Mouse (Mus musculus): ENCODE data around the gene Capzb. TPM values are rescaled to one million over a fixed set of nuclear protein-coding genes. Genes with fewer than 3 reads are reported as not detected.

The Capzb gene
- total and polyA plus RNA-seq, 3 experiments: 86.4 to 388 (median 160) TPM

DNA sequence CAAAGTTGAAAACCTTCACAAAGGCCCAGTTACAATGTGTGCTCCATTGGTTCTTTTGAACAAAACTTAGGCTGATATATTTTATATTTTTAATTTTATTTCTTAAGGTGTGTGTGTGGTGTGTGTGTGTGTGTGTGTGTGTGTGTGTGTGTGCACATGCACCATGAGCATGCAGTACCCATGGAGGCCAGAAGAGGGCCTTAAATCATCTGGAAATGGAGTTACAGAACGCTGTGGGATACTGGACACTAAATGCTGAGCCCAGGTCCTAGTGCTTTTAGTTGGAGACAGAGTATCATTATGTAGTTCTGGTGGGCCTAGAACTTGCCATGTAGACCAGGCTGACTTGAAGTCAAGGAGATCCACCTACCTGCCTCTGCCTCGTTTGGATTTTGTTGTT is 13.5 kb upstream of the Capzb start:
- no peak for TF ChIP-seq POLR2AphosphoS2 (IDR thresholded peaks at IDR 0.05; ENCODE audit: low read depth, low read length)
- no peak for TF ChIP-seq CTCF (conservative IDR thresholded peaks at IDR 0.05 in 1 of 2, IDR thresholded peaks at IDR 0.05 in 1 of 2; ENCODE audit: low read depth in 2 of 2, low read length in 2 of 2)
- no peak for TF ChIP-seq USF2 (conservative IDR thresholded peaks at IDR 0.05; ENCODE audit: low read depth, low read length)
- no peak for TF ChIP-seq JUND (conservative IDR thresholded peaks at IDR 0.05; ENCODE audit: low read depth, low read length)
- no peak for TF ChIP-seq ELF1 (IDR thresholded peaks at IDR 0.05; ENCODE audit: low read depth, low read length)
- no peak for TF ChIP-seq EP300 (IDR thresholded peaks at IDR 0.05; ENCODE audit: low read length)
- dilution Hi-C loops (cut with MboI; ENCODE audit: extremely low pct_ligation_motif_present, extremely low pct_unique_long_range_greater_than_20kb, low sequenced_read_pairs): no loop called here
- no peaks in the 10 kb centered on the region for H3K4me1 ChIP-seq (ENCODE audit: control insufficient read depth in 1 of 2, insufficient read depth in 2 of 2)

DNA sequence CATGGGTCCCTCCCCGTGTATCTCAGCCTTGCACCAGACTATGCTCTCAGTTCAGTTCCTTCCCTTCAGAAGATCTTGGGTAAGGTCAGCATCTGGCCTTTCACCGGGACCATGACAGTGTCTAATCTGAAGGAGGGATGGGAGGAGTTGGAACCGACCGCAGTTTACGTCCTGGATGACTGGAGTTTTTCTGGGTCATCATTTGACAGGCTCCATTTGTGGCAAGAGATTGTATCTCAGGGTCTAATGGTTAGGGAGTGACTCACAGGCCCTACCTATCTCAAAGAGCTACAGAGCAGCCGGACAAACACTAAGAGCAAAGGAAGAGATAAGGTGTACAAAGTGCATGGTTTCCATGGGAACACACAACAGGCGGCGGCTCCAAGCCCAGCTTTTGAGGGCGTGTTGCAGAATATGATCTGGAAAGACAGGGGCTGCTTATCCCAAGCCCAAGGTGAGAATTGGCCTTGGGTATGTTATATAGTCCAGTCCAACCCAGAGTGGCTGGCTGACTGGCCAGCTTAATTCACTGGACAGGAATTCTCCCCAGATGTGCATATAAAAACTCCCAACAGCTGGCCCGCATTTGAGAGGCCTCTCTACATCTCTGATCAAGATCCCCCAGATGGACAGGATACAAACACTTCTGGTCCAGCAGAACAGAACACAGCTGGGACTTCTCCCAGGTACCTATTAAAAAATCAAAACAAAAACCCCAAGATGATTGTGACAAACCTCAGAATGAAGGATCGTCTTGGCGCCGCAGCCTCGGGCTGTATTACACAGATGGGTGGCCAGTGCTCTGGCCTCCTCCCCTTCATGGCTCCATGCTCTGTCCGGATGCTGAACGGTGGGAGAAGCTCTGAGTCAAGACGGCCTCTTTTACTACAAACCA is 12.7 kb upstream of the Capzb start:
- no peak for TF ChIP-seq BHLHE40 (IDR thresholded peaks at IDR 0.05; ENCODE audit: low read depth, low read length)
- TF ChIP-seq ETS1 (conservative IDR thresholded peaks at IDR 0.05; ENCODE audit: low read depth, low read length): no peak
- TF ChIP-seq TCF12 (IDR thresholded peaks at IDR 0.05; ENCODE audit: low read depth, low read length): no peak
- no peaks in the 10 kb centered on the region for H3K79me2 ChIP-seq (replicated peaks; ENCODE audit: control insufficient read depth, extremely low read depth, insufficient read depth, poor library complexity, severe bottlenecking)
- H3K4me3 ChIP-seq (replicated peaks in 1 of 3; ENCODE audit: low read depth in 2 of 3, low read length in 2 of 3, poor library complexity in 1 of 3): no peak overlapping the region
- H3K4me2 ChIP-seq (ENCODE audit: insufficient read depth, low read depth, poor library complexity, severe bottlenecking): no peak overlapping the region
- H3K36me3 ChIP-seq (replicated peaks in 1 of 2; ENCODE audit: control insufficient read depth in 1 of 2, insufficient read depth in 1 of 2, low read length in 1 of 2): no peaks in the 10 kb centered on the region
- dilution Hi-C loops (cut with MboI; ENCODE audit: extremely low pct_ligation_motif_present, extremely low pct_unique_long_range_greater_than_20kb, low sequenced_read_pairs): no loop called here
- no peaks in the 10 kb centered on the region for H3K4me1 ChIP-seq (ENCODE audit: control insufficient read depth in 1 of 2, insufficient read depth in 2 of 2)
- no peak overlapping the region for H3K27ac ChIP-seq (ENCODE audit: insufficient read depth, low read depth)
- no peak for DNase-seq (ENCODE audit: extremely low read depth)
- no peaks in the 10 kb centered on the region for H3K27me3 ChIP-seq (replicated peaks)
- in situ Hi-C loops (cut with MboI; ENCODE audit: low pct_ligation_motif_present, low pct_unique_long_range_greater_than_20kb, low sequenced_read_pairs): no loop called here
- peaks cover 14% of the 10 kb centered on the region for H3K9me3 ChIP-seq (replicated peaks; ENCODE audit: low read length)
- H3K9ac ChIP-seq (ENCODE audit: insufficient read depth, low read depth): no peak overlapping the region

More for the DNA sequence above, 13.5 kb upstream of the Capzb start:
- H3K27ac ChIP-seq (ENCODE audit: insufficient read depth, low read depth): no peak overlapping the region
- H3K9me3 ChIP-seq (replicated peaks; ENCODE audit: low read length): peaks cover 14% of the 10 kb centered on the region
- no peak overlapping the region for H3K4me2 ChIP-seq (ENCODE audit: insufficient read depth, low read depth, poor library complexity, severe bottlenecking)
- H3K9ac ChIP-seq (ENCODE audit: insufficient read depth, low read depth): no peak overlapping the region
- H3K27me3 ChIP-seq (replicated peaks): no peaks in the 10 kb centered on the region
- H3K4me3 ChIP-seq (replicated peaks in 1 of 3; ENCODE audit: low read depth in 2 of 3, low read length in 2 of 3, poor library complexity in 1 of 3): no peak overlapping the region
- H3K79me2 ChIP-seq (replicated peaks; ENCODE audit: control insufficient read depth, extremely low read depth, insufficient read depth, poor library complexity, severe bottlenecking): no peaks in the 10 kb centered on the region
- in situ Hi-C loops (cut with MboI; ENCODE audit: low pct_ligation_motif_present, low pct_unique_long_range_greater_than_20kb, low sequenced_read_pairs): no loop called here
- H3K36me3 ChIP-seq (replicated peaks in 1 of 2; ENCODE audit: control insufficient read depth in 1 of 2, insufficient read depth in 1 of 2, low read length in 1 of 2): no peaks in the 10 kb centered on the region
- DNase-seq (ENCODE audit: extremely low read depth): no peak

DNA sequence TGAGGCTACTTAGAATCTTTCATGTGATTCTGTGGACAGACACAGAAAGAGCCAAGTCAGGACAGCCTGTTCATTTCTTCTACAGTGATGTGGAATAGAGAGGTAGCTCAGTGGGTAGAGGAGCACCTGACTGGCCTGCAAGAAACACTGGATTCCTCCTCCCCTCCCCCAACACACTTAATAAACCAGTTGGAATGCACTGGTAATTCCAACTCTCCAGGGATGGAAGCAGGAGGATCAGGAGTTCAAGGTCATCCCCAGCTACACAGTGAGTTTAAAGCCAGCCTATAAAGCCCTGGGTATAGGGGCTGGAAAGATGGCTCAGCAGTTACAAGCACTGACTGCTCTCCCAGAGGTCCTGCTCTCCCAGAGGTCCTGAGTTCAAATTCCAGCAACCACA is 10.2 kb upstream of the Capzb start:
- Histone ChIP-seq H3K9me3 (replicated peaks; ENCODE audit: low read length) (peaks cover 14% of the 10 kb centered on the region), H3K36me3 (replicated peaks in 1 of 2; ENCODE audit: control insufficient read depth in 1 of 2, insufficient read depth in 1 of 2, low read length in 1 of 2) (no peaks in the 10 kb centered on the region), H3K4me1 (ENCODE audit: control insufficient read depth in 1 of 2, insufficient read depth in 2 of 2) (no peaks in the 10 kb centered on the region), H3K4me2 (ENCODE audit: insufficient read depth, low read depth, poor library complexity, severe bottlenecking) (no peak overlapping the region), H3K9ac (ENCODE audit: insufficient read depth, low read depth) (no peak overlapping the region), H3K27ac (ENCODE audit: insufficient read depth, low read depth) (no peak overlapping the region), H3K27me3 (replicated peaks) (no peaks in the 10 kb centered on the region), H3K79me2 (replicated peaks; ENCODE audit: control insufficient read depth, extremely low read depth, insufficient read depth, poor library complexity, severe bottlenecking) (no peaks in the 10 kb centered on the region), H3K4me3 (replicated peaks in 1 of 3; ENCODE audit: low read depth in 2 of 3, low read length in 2 of 3, poor library complexity in 1 of 3) (no peak overlapping the region)
- in situ Hi-C loops (cut with MboI; ENCODE audit: low pct_ligation_motif_present, low pct_unique_long_range_greater_than_20kb, low sequenced_read_pairs) (no loop called here), dilution Hi-C loops (cut with MboI; ENCODE audit: extremely low pct_ligation_motif_present, extremely low pct_unique_long_range_greater_than_20kb, low sequenced_read_pairs) (no loop called here)
- no peak for DNase-seq (ENCODE audit: extremely low read depth)
- TF ChIP-seq MAX (IDR thresholded peaks at IDR 0.05; ENCODE audit: low read length) (no peak), USF2 (conservative IDR thresholded peaks at IDR 0.05; ENCODE audit: low read depth, low read length) (no peak), ZC3H11A (IDR thresholded peaks at IDR 0.05; ENCODE audit: low read depth, low read length) (no peak), JUN (IDR thresholded peaks at IDR 0.05; ENCODE audit: insufficient read depth, low read depth, low read length) (no peak), MAZ (IDR thresholded peaks at IDR 0.05; ENCODE audit: low read depth, low read length) (no peak), ZKSCAN1 (IDR thresholded peaks at IDR 0.05; ENCODE audit: borderline replicate concordance, low read depth, low read length) (no peak), RCOR1 (conservative IDR thresholded peaks at IDR 0.05; ENCODE audit: low read depth, low read length) (no peak), SIN3A (IDR thresholded peaks at IDR 0.05; ENCODE audit: low read length) (no peak), NELFE (IDR thresholded peaks at IDR 0.05; ENCODE audit: low read depth, low read length) (no peak), MYC (IDR thresholded peaks at IDR 0.05; ENCODE audit: low read depth, low read length) (no peak), TBP (conservative IDR thresholded peaks at IDR 0.05; ENCODE audit: low read depth, low read length) (no peak), ZNF384 (IDR thresholded peaks at IDR 0.05; ENCODE audit: low read depth, low read length) (no peak), IRF4 (IDR thresholded peaks at IDR 0.05; ENCODE audit: low read depth, low read length) (no peak)
